8 mouse cellular contexts compared by ENCODE assay signal in genomic region chr17:73305622-73306021, GRCm38 (mm10).
DNase-seq lines count a peak whose midpoint lies in the region; ATAC-seq and TF ChIP-seq lines count a peak whose summit lies in the region.
"Had no signal": no experiment of that assay in that cellular context is flagged by ENCODE, and none has a peak within 500 bp of the region (broad histone marks: within the 10 kb centered on the region; RNA-seq: fewer than 3 reads in every experiment).

No protein-coding gene starts in this region.

- DNase-seq in liver: peak; percentile 66
- DNase-seq in Patski (ENCODE audit: low read depth, low spot score): no peak
- DNase-seq in hindbrain, embryonic 14.5 days (ENCODE audit: low spot score): peak; percentile 87
- peak; percentile 31 for DNase-seq in liver, embryonic 13.5 days
- peak; percentile 20 to 76 for DNase-seq in spleen, postnatal 4 days (ENCODE audit: low spot score in 2 of 2)

- H3K36me3 ChIP-seq in liver, embryonic 12.5 days: no peaks in the 10 kb centered on the region
- no peaks in the 10 kb centered on the region for H3K36me3 ChIP-seq in hindbrain, embryonic 14.5 days (replicated peaks; ENCODE audit: control insufficient read depth, insufficient read depth)
- H3K36me3 ChIP-seq in liver, embryonic 13.5 days: no peaks in the 10 kb centered on the region
- H3K36me3 ChIP-seq: stomach, embryonic 15.5 days had no signal

- H3K4me1 ChIP-seq in liver, embryonic 12.5 days: no peaks in the 10 kb centered on the region
- H3K4me1 ChIP-seq in hindbrain, embryonic 14.5 days (replicated peaks; ENCODE audit: control insufficient read depth, insufficient read depth, low read length): 0 out of 2 replicates have a peak, but pooled peaks cover 3% of the 10 kb centered on the region
- no peaks in the 10 kb centered on the region for H3K4me1 ChIP-seq in liver, embryonic 13.5 days (replicated peaks)

- POLR2A ChIA-PET in Patski (lab: Charles Lee): interaction anchor here (0.6 kb wide), 1 partner anchor 170 kb away, joined by 3 read pairs; no protein-coding TSS in a partner anchor

- H3K27me3 ChIP-seq in liver, embryonic 12.5 days (replicated peaks): peaks cover 15% of the 10 kb centered on the region
- H3K27me3 ChIP-seq in Patski: no peaks in the 10 kb centered on the region
- H3K27me3 ChIP-seq in hindbrain, embryonic 14.5 days (ENCODE audit: control insufficient read depth, insufficient read depth, low read length): no peaks in the 10 kb centered on the region
- H3K27me3 ChIP-seq in liver, embryonic 13.5 days: peaks cover 10% of the 10 kb centered on the region

- CTCF ChIA-PET in Patski (lab: Charles Lee): interaction anchor here (0.9 to 4.5 kb wide), 14 partner anchors 12 to 576 kb away, joined by 3 to 44 read pairs (median 4); no protein-coding TSS in a partner anchor

- 44% methylated on average over 9 of the region's 9 CpGs for WGBS in liver, embryonic 12.5 days (ENCODE audit: insufficient replicate concordance)
- 59% methylated on average over 9 of the region's 9 CpGs for WGBS in hindbrain, embryonic 14.5 days
- WGBS in liver, embryonic 13.5 days (ENCODE audit: insufficient replicate concordance): 51% methylated on average over 9 of the region's 9 CpGs

- H3K4me3 ChIP-seq in liver, embryonic 12.5 days: no peak overlapping the region
- H3K4me3 ChIP-seq in hindbrain, embryonic 14.5 days (replicated peaks; ENCODE audit: low read length): no peak overlapping the region
- no peak overlapping the region for H3K4me3 ChIP-seq in liver, embryonic 13.5 days (replicated peaks)
- H3K4me3 ChIP-seq: stomach, embryonic 15.5 days had no signal

- H3K9ac ChIP-seq in liver, embryonic 12.5 days: no peak overlapping the region
- no peak overlapping the region for H3K9ac ChIP-seq in hindbrain, embryonic 14.5 days
- H3K9ac ChIP-seq in liver, embryonic 13.5 days: no peak overlapping the region
- H3K9ac ChIP-seq: stomach, embryonic 15.5 days had no signal

- ATAC-seq in liver, embryonic 12.5 days: no peak
- no peak for ATAC-seq in Patski
- 0 out of 2 replicates have a peak, but pooled peaks have one; percentile 26 for ATAC-seq in common myeloid progenitor, adult 5-6 weeks (replicated peaks; ENCODE audit: low read depth, poor library complexity, severe bottlenecking)
- ATAC-seq in hindbrain, embryonic 14.5 days (ENCODE audit: low FRiP score): no peak
- ATAC-seq in liver, embryonic 13.5 days (ENCODE audit: low read depth): no peak

- no peak overlapping the region for H3K4me2 ChIP-seq in liver, embryonic 12.5 days
- no peak overlapping the region for H3K4me2 ChIP-seq in hindbrain, embryonic 14.5 days (replicated peaks)
- no peak overlapping the region for H3K4me2 ChIP-seq in liver, embryonic 13.5 days
- H3K4me2 ChIP-seq: stomach, embryonic 15.5 days had no signal

- peak; percentile 90 for TF ChIP-seq CTCF in Patski (IDR thresholded peaks at IDR 0.05)

- H3K27ac ChIP-seq in liver, embryonic 12.5 days: no peak overlapping the region
- H3K27ac ChIP-seq in hindbrain, embryonic 14.5 days: no peak overlapping the region
- H3K27ac ChIP-seq in liver, embryonic 13.5 days: no peak overlapping the region
- H3K27ac ChIP-seq: stomach, embryonic 15.5 days had no signal

- no peaks in the 10 kb centered on the region for H3K9me3 ChIP-seq in liver, embryonic 12.5 days (replicated peaks)
- no peaks in the 10 kb centered on the region for H3K9me3 ChIP-seq in hindbrain, embryonic 14.5 days (ENCODE audit: control insufficient read depth, low read length)
- no peaks in the 10 kb centered on the region for H3K9me3 ChIP-seq in liver, embryonic 13.5 days (replicated peaks)
- H3K9me3 ChIP-seq: stomach, embryonic 15.5 days had no signal

- in situ Hi-C loops in Patski (cut with MboI; ENCODE audit: low pct_unique_long_range_greater_than_20kb): loop anchor here (5.0 kb wide), 2 partner anchors 437 to 577 kb away; no protein-coding TSS in a partner anchor
